Mouse (Mus musculus) forebrain, embryonic 11.5 days (tissue): ENCODE data around the gene Anxa4. TPM values are rescaled to one million over a fixed set of nuclear protein-coding genes. Genes with fewer than 3 reads are reported as not detected.

Experiments
- ATAC-seq: fragments of 200-750 bp; cut with Nextera tagmentation; replicated peaks from 2 replicates; pipeline ENCODE4 v1.8.0; 2017; ENCODE audit warnings: moderate TSS enrichment; ENCODE audit not compliant: low FRiP score
- DNase-seq: peaks from one replicate; pipeline ENCODE4 v3.0.0-alpha.2; 2017; ENCODE audit warnings: low spot score
- H3K27ac ChIP-seq: fragments of 300-500 bp; sonication (generic); 2 replicates; pipeline ENCODE4 v1.5.1; 2014; ENCODE audit warnings: low read depth, low read length
- H3K27me3 ChIP-seq: fragments of 300-500 bp; sonication (generic); 2 replicates; pipeline ENCODE4 v1.6.1; 2014; ENCODE audit warnings: mild to moderate bottlenecking, low read length, mixed read lengths; ENCODE audit not compliant: control insufficient read depth, insufficient read depth
- H3K36me3 ChIP-seq: fragments of 300-500 bp; sonication (generic); 2 replicates; pipeline ENCODE4 v1.6.1; 2014; ENCODE audit warnings: mild to moderate bottlenecking, low read length, moderate library complexity, mixed read lengths; ENCODE audit not compliant: control insufficient read depth, insufficient read depth
- H3K4me1 ChIP-seq: fragments of 300-500 bp; sonication (generic); replicated peaks from 2 replicates; pipeline ENCODE4 v1.6.1; 2014; ENCODE audit warnings: low read length, mixed read lengths; ENCODE audit not compliant: control insufficient read depth, insufficient read depth
- H3K4me2 ChIP-seq: fragments of 300-500 bp; sonication (generic); 2 replicates; pipeline ENCODE4 v1.6.1; 2014; ENCODE audit warnings: low read depth, mild to moderate bottlenecking, low read length, moderate library complexity, mixed read lengths; ENCODE audit not compliant: severe bottlenecking
- H3K4me3 ChIP-seq: fragments of 300-500 bp; sonication (generic); 2 replicates; pipeline ENCODE4 v1.5.1; 2014; ENCODE audit warnings: low read depth, low read length
- H3K9ac ChIP-seq: fragments of 300-500 bp; sonication (generic); 2 replicates; pipeline ENCODE4 v1.6.1; 2014; ENCODE audit warnings: low read length
- H3K9me3 ChIP-seq: fragments of 300-500 bp; sonication (generic); 2 replicates; pipeline ENCODE4 v1.6.1; 2016; ENCODE audit warnings: low read length, mixed read lengths; ENCODE audit not compliant: control insufficient read depth
- WGBS: fragments of 180-500 bp; shearing (Covaris S2); extraction: QIAGEN DNeasy Blood & Tissue Kit; methylation state at CpG from one replicate; pipeline ENCODE4 v1.1.7; 2014; 5-methylcytosine and 5-hydroxymethylcytosine counted together
- polyA plus RNA-seq: library from polyadenylated mRNA; unstranded; fragments of >200 nt; fragmentation: Nextera tagmentation; extraction: Ambion mirVana; gene quantifications from 2 replicates; pipeline ENCODE4 v1.2.1, GENCODE M21; 2014

The Anxa4 gene
- polyA plus RNA-seq, 1 experiment from 2014 or later, result 5.7 TPM

GRCm38 (mm10) chr6:86813341-86813740 is 20.0 kb upstream of the Anxa4 start:
- H3K27me3 ChIP-seq, result no peaks in the 10 kb centered on the region
- no peak overlapping the region for H3K4me3 ChIP-seq
- no peaks in the 10 kb centered on the region for H3K9me3 ChIP-seq
- DNase-seq (peak; percentile 61), ATAC-seq (no peak)
- H3K9ac ChIP-seq, result no peak overlapping the region
- 27% methylated on average over 3 of the region's 3 CpGs for WGBS
- H3K36me3 ChIP-seq, result no peaks in the 10 kb centered on the region
- no peak overlapping the region for H3K27ac ChIP-seq
- H3K4me1 ChIP-seq, result peaks cover 3% of the 10 kb centered on the region; the same call in 1 of the 2 replicates
- no peak overlapping the region for H3K4me2 ChIP-seq

GRCm38 (mm10) chr6:86812919-86813318 is 19.5 kb upstream of the Anxa4 start:
- H3K36me3 ChIP-seq, result no peaks in the 10 kb centered on the region
- H3K9me3 ChIP-seq, result no peaks in the 10 kb centered on the region
- H3K27ac ChIP-seq, result no peak overlapping the region
- H3K4me1 ChIP-seq, result peaks cover 3% of the 10 kb centered on the region; the same call in 1 of the 2 replicates
- no peaks in the 10 kb centered on the region for H3K27me3 ChIP-seq
- DNase-seq (no peak), ATAC-seq (no peak)
- no peak overlapping the region for H3K9ac ChIP-seq
- H3K4me2 ChIP-seq, result no peak overlapping the region
- H3K4me3 ChIP-seq, result no peak overlapping the region
- 68% methylated on average over 4 of the region's 4 CpGs for WGBS

- WGBS, result 1% methylated on average over 5 of the region's 5 CpGs
- H3K9ac ChIP-seq, result no peak overlapping the region
- no peak overlapping the region for H3K27ac ChIP-seq
- no peaks in the 10 kb centered on the region; the same call in 1 of the 2 replicates for H3K9me3 ChIP-seq
- H3K4me2 ChIP-seq, result no peak overlapping the region
- no peaks in the 10 kb centered on the region for H3K27me3 ChIP-seq
- DNase-seq (peak; percentile 69), ATAC-seq (no peak)
- no peaks in the 10 kb centered on the region for H3K4me1 ChIP-seq
- no peaks in the 10 kb centered on the region for H3K36me3 ChIP-seq
- H3K4me3 ChIP-seq, result no peak overlapping the region
Measured at GRCm38 (mm10) chr6:86806455-86807086, 13.2 kb upstream of the Anxa4 start.

GRCm38 (mm10) chr6:86804646-86805045 is 11.3 kb upstream of the Anxa4 start:
- Histone ChIP-seq H3K27me3 (no peaks in the 10 kb centered on the region), H3K4me1 (no peaks in the 10 kb centered on the region), H3K27ac (no peak overlapping the region), H3K4me2 (no peak overlapping the region), H3K9me3 (no peaks in the 10 kb centered on the region; the same call in 1 of the 2 replicates), H3K4me3 (no peak overlapping the region), H3K36me3 (no peaks in the 10 kb centered on the region), H3K9ac (no peak overlapping the region)
- no peak for DNase-seq
- WGBS, result 87% methylated on average over 3 of the region's 3 CpGs
- no peak for ATAC-seq

GRCm38 (mm10) chr6:86801431-86801830 is 8.0 kb upstream of the Anxa4 start:
- Histone ChIP-seq H3K9me3 (no peaks in the 10 kb centered on the region; the same call in 1 of the 2 replicates), H3K4me2 (no peak overlapping the region), H3K4me3 (no peak overlapping the region), H3K27ac (no peak overlapping the region), H3K36me3 (no peaks in the 10 kb centered on the region), H3K4me1 (no peaks in the 10 kb centered on the region), H3K9ac (no peak overlapping the region), H3K27me3 (no peaks in the 10 kb centered on the region)
- no peak for ATAC-seq
- no peak for DNase-seq
- WGBS, result 52% methylated on average over 11 of the region's 11 CpGs

GRCm38 (mm10) chr6:86800467-86800866 is 7.1 kb upstream of the Anxa4 start:
- no peak overlapping the region for H3K27ac ChIP-seq
- 92% methylated on average over 3 of the region's 3 CpGs for WGBS
- H3K4me1 ChIP-seq, result no peaks in the 10 kb centered on the region
- ATAC-seq (no peak), DNase-seq (no peak)
- H3K9me3 ChIP-seq, result no peaks in the 10 kb centered on the region; the same call in 1 of the 2 replicates
- H3K9ac ChIP-seq, result no peak overlapping the region
- H3K4me2 ChIP-seq, result no peak overlapping the region
- H3K27me3 ChIP-seq, result no peaks in the 10 kb centered on the region
- no peaks in the 10 kb centered on the region for H3K36me3 ChIP-seq
- no peak overlapping the region for H3K4me3 ChIP-seq

- Histone ChIP-seq H3K4me2 (no peak overlapping the region), H3K4me1 (peaks cover 2% of the 10 kb centered on the region; the same call in 1 of the 2 replicates), H3K4me3 (no peak overlapping the region), H3K36me3 (no peaks in the 10 kb centered on the region), H3K27ac (no peak overlapping the region), H3K9ac (no peak overlapping the region), H3K9me3 (no peaks in the 10 kb centered on the region; the same call in 1 of the 2 replicates), H3K27me3 (peaks cover 8% of the 10 kb centered on the region)
- WGBS, result 55% methylated on average over 4 of the region's 4 CpGs
- ATAC-seq, result no peak
- DNase-seq, result no peak
Measured at GRCm38 (mm10) chr6:86797455-86797854, 4.1 kb upstream of the Anxa4 start.

GRCm38 (mm10) chr6:86793957-86794356 is 573 bp upstream of the Anxa4 start:
- no peak overlapping the region for H3K27ac ChIP-seq
- 48% methylated on average over 5 of the region's 5 CpGs for WGBS
- ATAC-seq (no peak), DNase-seq (no peak)
- no peak overlapping the region for H3K4me3 ChIP-seq
- no peak overlapping the region for H3K9ac ChIP-seq
- peaks cover 19% of the 10 kb centered on the region for H3K27me3 ChIP-seq
- peak overlapping the region; percentile 94; the same call in 1 of the 2 replicates for H3K4me2 ChIP-seq
- H3K9me3 ChIP-seq, result no peaks in the 10 kb centered on the region
- peaks cover 2% of the 10 kb centered on the region; the same call in 1 of the 2 replicates for H3K4me1 ChIP-seq
- H3K36me3 ChIP-seq, result no peaks in the 10 kb centered on the region
